Mouse (Mus musculus) gastrocnemius, adult 2 months (tissue): ENCODE results near the gene Ppil4. TPM values are rescaled to one million over a fixed set of nuclear protein-coding genes. Genes with fewer than 3 reads are reported as not detected.
A peak's percentile ranks its signal among the peaks of the same experiment; 100 is the strongest.

Experiments used
- DNase-seq: peaks from one replicate; pipeline ENCODE4 v3.0.0; 2022
- H3K27ac ChIP-seq: fragments of 200-600 bp; 2 replicates; pipeline ENCODE4 v1.8.1; 2022; ENCODE audit warnings: mild to moderate bottlenecking
- H3K4me3 ChIP-seq: fragments of 200-600 bp; 2 replicates; pipeline ENCODE4 v1.8.1; 2022; ENCODE audit warnings: mild to moderate bottlenecking, moderate library complexity
- CTCF ChIP-seq: fragments of 200-600 bp; IDR thresholded peaks from 2 replicates; pipeline ENCODE4 v1.8.1; 2022; ENCODE audit warnings: antibody characterized with exemption, mild to moderate bottlenecking, moderate library complexity
- intact Hi-C: fragments of 180-260 bp; cut with DNase I; formaldehyde crosslinking; loops from one replicate; pipeline ENCODE4 v1.15.1; 2025
- total RNA-seq, 2 experiments: library from RNA; stranded (reverse); gene quantifications; 2 replicates each; pipeline ENCODE4 v1.2.3; 2021

The Ppil4 gene
- total RNA-seq, 2 experiments from 2014 or later: 11.9 to 13.8 TPM

DNA sequence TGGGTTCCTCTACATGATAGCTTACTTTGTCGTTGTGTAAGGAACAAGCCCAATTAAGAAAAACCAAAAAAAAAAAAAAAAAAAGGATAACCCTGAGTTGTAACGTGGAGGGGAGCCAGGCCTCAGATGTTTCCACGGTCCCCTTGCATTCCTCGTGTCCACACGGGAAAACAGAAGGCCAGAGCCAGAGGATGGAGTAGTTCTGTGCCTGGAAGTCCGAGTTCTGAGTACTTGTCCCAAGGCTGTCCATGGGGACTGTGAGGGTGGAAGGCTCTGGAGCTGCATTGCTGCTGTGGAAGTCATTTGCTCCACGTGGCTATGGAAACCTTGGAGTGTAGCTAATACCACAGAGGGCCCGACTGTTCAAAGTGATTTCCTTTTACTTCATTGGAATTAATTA lies 52.4 kb downstream of the Ppil4 start:
- Histone ChIP-seq H3K4me3 (no peak overlapping the region), H3K27ac (no peak overlapping the region)
- intact Hi-C loops: no loop called here
- no peak for TF ChIP-seq CTCF
- DNase-seq: peak; percentile 39

- no peak overlapping the region for H3K27ac ChIP-seq
- DNase-seq: no peak
- intact Hi-C loops: no loop called here
- no peak for TF ChIP-seq CTCF
- H3K4me3 ChIP-seq: no peak overlapping the region
These were observed 53.3 kb downstream of the Ppil4 start for GRCm38 (mm10) chr10:7845991-7846390.

DNA sequence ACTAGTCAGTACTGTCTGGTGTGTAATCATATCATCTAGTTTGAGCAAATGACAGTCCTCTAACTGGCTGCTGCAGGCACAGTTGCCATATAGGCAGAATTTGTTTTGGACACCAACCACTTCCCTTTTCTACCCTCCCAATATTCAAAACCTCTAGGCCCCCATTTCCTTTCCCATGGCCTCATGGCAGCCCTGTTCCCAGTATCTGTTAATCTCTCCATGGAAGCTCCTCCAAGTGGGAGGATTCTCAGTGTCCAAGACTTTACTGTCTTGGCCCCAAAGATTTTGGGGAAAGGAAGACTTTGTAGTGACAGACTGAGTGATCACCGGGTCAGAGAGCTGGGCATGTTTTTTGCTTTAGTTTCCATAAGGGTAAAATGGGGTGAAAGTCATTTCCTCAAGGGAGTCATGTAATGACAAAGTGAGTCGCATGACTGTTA lies 54.5 kb downstream of the Ppil4 start:
- intact Hi-C loops: no loop called here
- TF ChIP-seq CTCF: no peak
- no peak for DNase-seq

GRCm38 (mm10) chr10:7851891-7852290 lies 59.2 kb downstream of the Ppil4 start:
- no peak overlapping the region for H3K27ac ChIP-seq
- TF ChIP-seq CTCF: no peak
- no peak overlapping the region for H3K4me3 ChIP-seq
- intact Hi-C loops: no loop called here
- no peak for DNase-seq

More for the DNA sequence above, 54.5 kb downstream of the Ppil4 start:
- H3K4me3 ChIP-seq: no peak overlapping the region
- no peak overlapping the region for H3K27ac ChIP-seq

- intact Hi-C loops: no loop called here
- Histone ChIP-seq H3K4me3 (no peak overlapping the region), H3K27ac (no peak overlapping the region)
- DNase-seq: no peak
- no peak for TF ChIP-seq CTCF
These were observed 67.8 kb downstream of the Ppil4 start for GRCm38 (mm10) chr10:7860494-7860893.

GRCm38 (mm10) chr10:7861259-7861936 lies 68.7 kb downstream of the Ppil4 start:
- intact Hi-C loops: no loop called here
- H3K4me3 ChIP-seq: no peak overlapping the region
- no peak for DNase-seq

GRCm38 (mm10) chr10:7861937-7862657 lies 69.4 kb downstream of the Ppil4 start:
- intact Hi-C loops: no loop called here
- no peak for DNase-seq

More at GRCm38 (mm10) chr10:7861259-7861936, 68.7 kb downstream of the Ppil4 start:
- TF ChIP-seq CTCF: no peak
- H3K27ac ChIP-seq: no peak overlapping the region

DNA sequence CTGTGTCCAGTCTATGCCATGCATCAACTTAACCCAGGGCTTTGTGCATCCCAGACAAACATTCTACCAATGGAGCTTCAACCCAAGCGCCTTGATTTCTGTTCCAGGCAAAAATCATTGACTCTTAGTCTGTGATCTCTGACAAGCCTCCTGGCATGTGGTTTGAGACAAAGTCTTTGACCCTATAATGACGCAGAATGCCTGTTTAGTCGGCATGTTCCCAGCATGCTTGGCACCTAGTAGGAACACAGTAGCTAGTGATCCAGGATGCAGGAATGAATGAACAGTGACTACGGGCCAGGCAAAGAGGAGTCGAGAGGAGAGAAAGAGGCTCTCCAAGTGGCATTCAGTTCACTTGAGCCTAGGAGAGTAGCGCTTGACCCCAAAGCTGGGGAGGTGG lies 70.7 kb downstream of the Ppil4 start:
- intact Hi-C loops: no loop called here
- Histone ChIP-seq H3K4me3 (no peak overlapping the region), H3K27ac (no peak overlapping the region)
- no peak for TF ChIP-seq CTCF
- no peak for DNase-seq

More at GRCm38 (mm10) chr10:7861937-7862657, 69.4 kb downstream of the Ppil4 start:
- H3K27ac ChIP-seq: no peak overlapping the region
- TF ChIP-seq CTCF: no peak
- H3K4me3 ChIP-seq: no peak overlapping the region

- intact Hi-C loops: no loop called here
- TF ChIP-seq CTCF: no peak
- H3K4me3 ChIP-seq: no peak overlapping the region
- DNase-seq: peak; percentile 44
- no peak overlapping the region for H3K27ac ChIP-seq
These were observed 71.5 kb downstream of the Ppil4 start for GRCm38 (mm10) chr10:7864184-7864583.

- no peak for TF ChIP-seq CTCF
- no peak overlapping the region for H3K27ac ChIP-seq
- intact Hi-C loops: no loop called here
- no peak overlapping the region for H3K4me3 ChIP-seq
- no peak for DNase-seq
These were observed 72.1 kb downstream of the Ppil4 start for GRCm38 (mm10) chr10:7864806-7865205.

- H3K27ac ChIP-seq: no peak overlapping the region
- TF ChIP-seq CTCF: peak; percentile 41
- peak; percentile 70 for DNase-seq
- intact Hi-C loops: no loop called here
- H3K4me3 ChIP-seq: peak overlapping the region; percentile 67
These were observed 74.3 kb downstream of the Ppil4 start for GRCm38 (mm10) chr10:7866762-7867665.

- DNase-seq: no peak
These were observed 75.0 kb downstream of the Ppil4 start for GRCm38 (mm10) chr10:7867666-7868030.

GRCm38 (mm10) chr10:7869746-7870145 lies 77.1 kb downstream of the Ppil4 start:
- intact Hi-C loops: no loop called here

More at GRCm38 (mm10) chr10:7867666-7868030, 75.0 kb downstream of the Ppil4 start:
- intact Hi-C loops: no loop called here
- TF ChIP-seq CTCF: no peak
- peak overlapping the region; percentile 67 for H3K4me3 ChIP-seq
- no peak overlapping the region for H3K27ac ChIP-seq

More at GRCm38 (mm10) chr10:7869746-7870145, 77.1 kb downstream of the Ppil4 start:
- no peak for TF ChIP-seq CTCF
- no peak overlapping the region for H3K27ac ChIP-seq
- no peak for DNase-seq
- H3K4me3 ChIP-seq: no peak overlapping the region
